Mouse (Mus musculus): ENCODE results near the gene 2410141K09Rik.
"Not testable (repeated sequence)": the region's sequence is repeated elsewhere in the genome, so short reads cannot be mapped to it uniquely, and the experiment has no call there.

2410141K09Rik gene

GRCm38 (mm10) chr13:66441018-66441417 is at the start of gene 2410141K09Rik:
Gene 2410141K09Rik, minus strand, starts transcription at chr13:66441118.
- DNase-seq (ENCODE audit: low spot score in 2 of 2), result not testable (repeated sequence)

- DNase-seq (ENCODE audit: low spot score in 2 of 2), result not testable (repeated sequence)
Observed at GRCm38 (mm10) chr13:66426858-66427257, 14.1 kb downstream of the 2410141K09Rik start.

DNA sequence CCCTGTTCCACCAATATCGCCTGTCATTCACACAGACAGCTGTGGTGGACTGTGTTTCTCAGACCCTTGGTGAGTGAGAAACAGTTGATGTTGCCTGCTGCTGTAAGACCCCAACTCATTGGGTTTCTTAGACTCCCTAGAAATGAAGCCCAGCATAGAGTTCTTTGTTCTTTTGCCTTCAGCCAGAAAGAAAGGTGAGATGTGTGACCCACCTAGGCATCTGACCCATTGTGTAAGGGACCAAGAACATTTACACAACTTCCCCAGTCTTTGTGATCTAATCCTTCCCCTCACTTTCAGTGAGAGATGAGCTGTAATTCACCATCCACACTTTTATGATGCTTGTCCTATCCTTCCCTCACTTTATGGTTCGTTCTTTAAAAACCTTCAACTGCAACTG is 26.0 kb downstream of the 2410141K09Rik start:
- DNase-seq (ENCODE audit: low spot score in 2 of 2), result not testable (repeated sequence)

Data from frontal cortex, postnatal 25 days (tissue).